16 mouse cellular contexts compared by ENCODE assay signal in the genomic region with DNA sequence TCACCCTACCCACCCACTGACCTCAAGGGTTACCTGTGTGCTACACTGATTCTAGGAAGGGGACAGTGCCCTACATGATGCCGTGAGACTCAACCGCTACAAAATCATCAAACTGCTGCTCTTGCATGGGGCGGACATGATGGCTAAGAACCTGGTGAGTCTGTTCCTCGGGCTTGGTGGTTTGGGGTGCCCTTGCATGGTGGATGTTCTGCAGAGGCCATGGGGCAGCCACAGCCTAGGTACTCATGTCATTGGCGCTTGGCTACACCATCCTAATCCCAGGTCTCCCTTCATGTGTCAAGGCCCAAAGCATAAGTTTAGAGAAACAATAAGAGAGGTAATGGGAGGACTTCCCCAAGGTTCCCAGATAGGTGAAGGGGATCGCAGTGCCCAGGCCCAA. TPM values are rescaled to one million over a fixed set of nuclear protein-coding genes. Genes with fewer than 3 reads are reported as not detected.
A peak's percentile ranks its signal among the peaks of the same experiment; 100 is the strongest.
DNase-seq lines count a peak whose midpoint lies in the region.
"Had no signal": no experiment of that assay in that cellular context is flagged by ENCODE, and none has a peak within 500 bp of the region (broad histone marks: within the 10 kb centered on the region; RNA-seq: fewer than 3 reads in every experiment).

No protein-coding gene starts in this region.

- intact Hi-C loops in heart, postnatal 14 days (cut with DNase I): no loop called here

- DNase-seq in heart, adult 11 months: peak; percentile 91
- no peak for DNase-seq in heart, postnatal 14 days
- DNase-seq: adrenal gland, adult 2 months; adrenal gland, adult 8-10 months; adrenal gland, postnatal 10 days; adrenal gland, postnatal 14 days; adrenal gland, postnatal 25 days; adrenal gland, postnatal 36 days; B cell, adult 2 months; cerebellum, adult 11 months; cerebellum, adult 11-12 months; cerebellum, adult 18-20 months; cerebellum, adult 2 months had no signal

RNA-seq across cellular contexts. Expression of a gene that starts 1.4 kb away (rescaled TPM):
- total RNA-seq in heart, postnatal 14 days (2021): 1 to 10 TPM; 1.4 to 2.3 TPM
- total RNA-seq: CH12.LX, G1E had no signal

RNA-seq across cellular contexts. Expression of a gene that starts 8.1 kb away (rescaled TPM):
- total RNA-seq in heart, postnatal 14 days (2021): under 1 TPM in 1 of 2 experiments, not detected in 1; 0.32 TPM
- total RNA-seq: CH12.LX, G1E, MEL had no signal

RNA-seq across cellular contexts. Expression of a gene that starts 8.2 kb away (rescaled TPM):
- not detected for total RNA-seq in heart, postnatal 14 days (2021)
- total RNA-seq: CH12.LX, G1E, MEL had no signal

RNA-seq across cellular contexts. Expression of a gene that starts 42.2 kb away (rescaled TPM):
- total RNA-seq in heart, postnatal 14 days (2021): 1 to 10 TPM; 4.5 to 5.3 TPM

RNA-seq across cellular contexts. Expression of a gene that starts 46.3 kb away (rescaled TPM):
- total RNA-seq in heart, postnatal 14 days (2021): 10 to 100 TPM; 17.2 to 20.6 TPM
